Mouse (Mus musculus) Patski (cell line): ENCODE results near the gene Rps26. TPM values are rescaled to one million over a fixed set of nuclear protein-coding genes. Genes with fewer than 3 reads are reported as not detected.
"Not testable (repeated sequence)": the region's sequence is repeated elsewhere in the genome, so short reads cannot be mapped to it uniquely, and the experiment has no call there.

Experiments used
- ATAC-seq: fragments of 100-300 bp; one replicate; pipeline ENCODE4 v1.8.0; 2021
- CTCF ChIA-PET: fragments of 350-600 bp; sonication (Branson Sonifier 250); formaldehyde crosslinking; loops from one replicate; lab custom pipeline; 2022; ENCODE audit warnings: inconsistent platforms; lab: Charles Lee
- POLR2A ChIA-PET: fragments of 350-600 bp; sonication (Branson Sonifier 250); formaldehyde crosslinking; loops from one replicate; lab custom pipeline; 2022; ENCODE audit warnings: antibody characterized with exemption, inconsistent platforms; lab: Charles Lee
- DNase-seq: peaks from one replicate; pipeline ENCODE4 v3.0.0-alpha.2; 2011; ENCODE audit warnings: low read depth, low spot score
- H3K27me3 ChIP-seq: fragments of 371-371 bp; one replicate; pipeline ENCODE4 v1.5.1; 2021
- CTCF ChIP-seq: fragments of 100-300 bp; IDR thresholded peaks from one replicate; pipeline ENCODE4 v1.5.1; 2021
- in situ Hi-C: fragments of 300-500 bp; cut with MboI; formaldehyde crosslinking; loops from 3 replicates; pipeline ENCODE4 v1.11.1; 2018; ENCODE audit warnings: low pct_unique_long_range_greater_than_20kb, mixed read lengths
- polyA plus RNA-seq: library from polyadenylated mRNA; unstranded; gene quantifications from one replicate; pipeline ENCODE4 v1.2.3, GENCODE M21; 2021

Rps26 gene
- polyA plus RNA-seq, 1 experiment from 2014 or later: 259 TPM

GRCm38 (mm10) chr10:128625287-128625894, 1.2 kb downstream of the Rps26 start:
- DNase-seq (no peak), ATAC-seq (no peak)
- ChIA-PET POLR2A (no interaction called here), CTCF (no interaction called here)
- no peaks in the 10 kb centered on the region for H3K27me3 ChIP-seq
- TF ChIP-seq CTCF: no peak
- in situ Hi-C loops: loop anchor here (5.0 kb wide), 1 partner anchor 47 kb away; the partner anchor contains the start of gene Suox

GRCm38 (mm10) chr10:128623106-128623613, 3.4 kb downstream of the Rps26 start:
- POLR2A ChIA-PET: interaction anchor here (0.6 kb wide), 1 partner anchor 69 kb away, joined by 3 read pairs; no protein-coding TSS in a partner anchor
- H3K27me3 ChIP-seq, in situ Hi-C loops, ATAC-seq, DNase-seq: not testable (repeated sequence)
- CTCF ChIA-PET: interaction anchor here (1.2 to 4.5 kb wide), 3 partner anchors 11 to 78 kb away, joined by 3 to 19 read pairs (median 3); partner anchors contain the start of gene Suox

GRCm38 (mm10) chr10:128622702-128623101, 3.8 kb downstream of the Rps26 start:
- ATAC-seq: no peak
- POLR2A ChIA-PET: interaction anchor here (0.6 kb wide), 2 partner anchors 70 to 74 kb away, joined by 3 to 4 read pairs; no protein-coding TSS in a partner anchor

GRCm38 (mm10) chr10:128621986-128622520, 4.5 kb downstream of the Rps26 start:
- no peak for ATAC-seq
- in situ Hi-C loops: no loop called here
- ChIA-PET CTCF (interaction anchor here (0.8 to 4.5 kb wide), 4 partner anchors 9 to 77 kb away, joined by 3 to 19 read pairs (median 3); no protein-coding TSS in a partner anchor), POLR2A (interaction anchor here (0.6 kb wide), 1 partner anchor 74 kb away, joined by 4 read pairs; no protein-coding TSS in a partner anchor)
- H3K27me3 ChIP-seq: no peaks in the 10 kb centered on the region
- DNase-seq: no peak
- TF ChIP-seq CTCF: no peak

More at GRCm38 (mm10) chr10:128622702-128623101, 3.8 kb downstream of the Rps26 start:
- CTCF ChIA-PET: interaction anchor here (0.8 to 4.5 kb wide), 3 partner anchors 10 to 77 kb away, joined by 3 to 19 read pairs (median 3); no protein-coding TSS in a partner anchor
- in situ Hi-C loops: no loop called here
- H3K27me3 ChIP-seq: no peaks in the 10 kb centered on the region
- DNase-seq: no peak
- TF ChIP-seq CTCF: no peak

- CTCF ChIA-PET: interaction anchor here (1.4 to 4.5 kb wide), 2 partner anchors 8 to 30 kb away, joined by 5 to 19 read pairs; partner anchors contain the start of gene Erbb3
Observed at GRCm38 (mm10) chr10:128620241-128620640, 6.3 kb downstream of the Rps26 start.

GRCm38 (mm10) chr10:128619148-128619547, 7.4 kb downstream of the Rps26 start:
- POLR2A ChIA-PET, CTCF ChIA-PET, DNase-seq, H3K27me3 ChIP-seq, in situ Hi-C loops, ATAC-seq: not testable (repeated sequence)

More at GRCm38 (mm10) chr10:128620241-128620640, 6.3 kb downstream of the Rps26 start:
- TF ChIP-seq CTCF: no peak
- in situ Hi-C loops: no loop called here
- ATAC-seq (no peak), DNase-seq (no peak)
- POLR2A ChIA-PET: no interaction called here
- H3K27me3 ChIP-seq: no peaks in the 10 kb centered on the region

GRCm38 (mm10) chr10:128618570-128618969, 8.0 kb downstream of the Rps26 start:
- in situ Hi-C loops: no loop called here
- H3K27me3 ChIP-seq: no peaks in the 10 kb centered on the region
- POLR2A ChIA-PET: interaction anchor here (0.6 kb wide), 1 partner anchor 36 kb away, joined by 4 read pairs; no protein-coding TSS in a partner anchor
- ATAC-seq: no peak
- DNase-seq: no peak
- CTCF ChIA-PET: interaction anchor here (1.0 to 1.1 kb wide), 2 partner anchors 18 to 359 kb away, joined by 3 read pairs; no protein-coding TSS in a partner anchor
- TF ChIP-seq CTCF: no peak

- ATAC-seq, H3K27me3 ChIP-seq, in situ Hi-C loops, DNase-seq: not testable (repeated sequence)
- ChIA-PET CTCF (interaction anchor here (1.3 kb wide), 1 partner anchor 58 kb away, joined by 4 read pairs; the partner anchor contains the start of gene Suox), POLR2A (interaction anchor here (0.7 kb wide), 1 partner anchor 54 kb away, joined by 4 read pairs; no protein-coding TSS in a partner anchor)
Observed at GRCm38 (mm10) chr10:128615798-128616448, 10.6 kb downstream of the Rps26 start.

GRCm38 (mm10) chr10:128614934-128615333, 11.6 kb downstream of the Rps26 start:
- H3K27me3 ChIP-seq: no peaks in the 10 kb centered on the region
- ChIA-PET POLR2A (no interaction called here), CTCF (interaction anchor here (1.3 kb wide), 1 partner anchor 19 kb away, joined by 3 read pairs; no protein-coding TSS in a partner anchor)
- no peak for DNase-seq
- TF ChIP-seq CTCF: peak; percentile 47
- in situ Hi-C loops: loop anchor here (5.0 kb wide), 1 partner anchor 68 kb away; the partner anchor contains the start of genes Rpl41 and Zc3h10
- no peak for ATAC-seq

GRCm38 (mm10) chr10:128613820-128614219, 12.7 kb downstream of the Rps26 start:
- ATAC-seq, H3K27me3 ChIP-seq, POLR2A ChIA-PET, DNase-seq: not testable (repeated sequence)
- CTCF ChIA-PET: interaction anchor here (0.7 to 2.8 kb wide), 4 partner anchors 18 to 113 kb away, joined by 3 to 11 read pairs (median 7); partner anchors contain the start of genes Pa2g4 and Suox
- in situ Hi-C loops: loop anchor here (5.0 kb wide), 1 partner anchor 67 kb away; the partner anchor contains the start of genes Rpl41 and Zc3h10
